Mouse (Mus musculus) liver, postnatal 0 days (tissue): Measurements from ENCODE around the gene Dnaaf1.

Source experiments
- CTCF ChIP-seq: sonication (generic); IDR thresholded peaks from 2 replicates; pipeline ENCODE4 v1.5.1; 2016; ENCODE audit warnings: antibody characterized with exemption, low read depth
- EP300 ChIP-seq: IDR thresholded peaks from 2 replicates; pipeline ENCODE4 v1.6.1; 2016; ENCODE audit warnings: antibody characterized with exemption, low read depth, mild to moderate bottlenecking

DNA sequence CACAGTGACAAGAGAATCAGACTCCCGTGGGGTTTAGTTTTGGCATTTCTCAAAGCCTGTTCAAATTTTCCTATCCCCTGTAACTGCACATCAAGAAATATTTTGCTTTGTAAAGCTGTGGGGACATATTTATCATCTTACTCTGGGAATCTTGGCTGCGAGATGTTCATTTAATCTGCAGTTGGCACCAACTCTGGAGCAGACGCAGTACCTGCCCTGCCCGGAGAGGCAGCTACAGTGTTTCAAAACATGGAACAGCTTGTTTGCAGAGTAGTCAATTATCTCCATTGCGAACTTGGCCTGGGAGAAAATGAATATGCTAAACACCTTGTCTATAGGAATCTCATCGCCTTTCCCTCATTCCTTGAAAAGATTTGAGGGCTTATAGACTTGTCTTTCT lies 63.2 kb downstream of the Dnaaf1 start:
- TF ChIP-seq CTCF (no peak), EP300 (no peak)
